Mouse (Mus musculus): ENCODE data around the gene Fam166a. TPM values are rescaled to one million over a fixed set of nuclear protein-coding genes. Genes with fewer than 3 reads are reported as not detected.

Fam166a gene
- total RNA-seq, 2 experiments from 2014 or later = not detected

- no peak for ATAC-seq (replicated peaks; ENCODE audit: low FRiP score, poor library complexity, severe bottlenecking)
Measured at GRCm38 (mm10) chr2:25214444-25214843, 4.1 kb upstream of the Fam166a start, which contains the start of gene Stpg3. Stpg3 (minus strand) TSS chr2:25214637.

DNA sequence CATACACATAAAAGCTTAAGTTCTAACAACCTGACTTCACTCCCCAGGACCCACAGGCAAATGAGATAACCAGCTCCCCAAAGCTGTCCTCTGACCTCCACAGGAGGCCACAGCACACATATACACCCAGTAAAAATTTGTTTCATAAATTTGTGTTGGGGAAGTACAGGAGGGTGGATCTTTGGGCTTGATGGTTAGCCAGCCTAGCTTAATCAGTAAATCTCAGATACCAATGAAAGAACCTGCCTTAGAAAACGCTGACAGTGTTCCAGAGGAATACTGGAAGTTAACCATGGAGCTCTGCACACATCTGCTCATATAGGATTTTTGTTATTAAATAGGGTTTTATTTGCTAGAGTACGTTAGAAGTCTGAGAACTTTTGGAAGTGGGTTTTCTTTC lies 879 bp upstream of the Fam166a start:
- ATAC-seq (replicated peaks; ENCODE audit: low FRiP score, poor library complexity, severe bottlenecking) = no peak

DNA sequence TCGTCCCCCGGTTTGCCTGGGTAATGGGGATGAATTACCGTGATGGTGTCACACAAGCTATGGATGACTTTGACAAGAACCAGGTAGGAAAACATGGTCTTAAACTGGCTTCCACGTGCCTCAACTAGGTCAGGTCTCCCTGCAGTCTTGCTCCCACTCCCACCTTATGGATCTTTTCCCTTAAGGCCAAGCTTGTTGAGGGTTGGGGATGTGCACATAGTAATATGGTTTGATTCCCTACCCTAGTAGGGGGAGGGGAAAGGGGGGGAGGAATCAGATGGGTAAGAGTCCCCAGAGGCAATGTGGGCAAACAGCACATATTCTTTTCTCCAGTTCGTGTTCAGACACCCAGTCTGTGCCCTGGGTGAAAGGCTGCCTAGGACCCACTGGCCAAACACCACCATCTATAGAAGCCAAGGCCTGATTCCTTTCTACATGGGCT lies 2.8 kb downstream of the Fam166a start:
- no peak for ATAC-seq (replicated peaks; ENCODE audit: low FRiP score, poor library complexity, severe bottlenecking)

DNA sequence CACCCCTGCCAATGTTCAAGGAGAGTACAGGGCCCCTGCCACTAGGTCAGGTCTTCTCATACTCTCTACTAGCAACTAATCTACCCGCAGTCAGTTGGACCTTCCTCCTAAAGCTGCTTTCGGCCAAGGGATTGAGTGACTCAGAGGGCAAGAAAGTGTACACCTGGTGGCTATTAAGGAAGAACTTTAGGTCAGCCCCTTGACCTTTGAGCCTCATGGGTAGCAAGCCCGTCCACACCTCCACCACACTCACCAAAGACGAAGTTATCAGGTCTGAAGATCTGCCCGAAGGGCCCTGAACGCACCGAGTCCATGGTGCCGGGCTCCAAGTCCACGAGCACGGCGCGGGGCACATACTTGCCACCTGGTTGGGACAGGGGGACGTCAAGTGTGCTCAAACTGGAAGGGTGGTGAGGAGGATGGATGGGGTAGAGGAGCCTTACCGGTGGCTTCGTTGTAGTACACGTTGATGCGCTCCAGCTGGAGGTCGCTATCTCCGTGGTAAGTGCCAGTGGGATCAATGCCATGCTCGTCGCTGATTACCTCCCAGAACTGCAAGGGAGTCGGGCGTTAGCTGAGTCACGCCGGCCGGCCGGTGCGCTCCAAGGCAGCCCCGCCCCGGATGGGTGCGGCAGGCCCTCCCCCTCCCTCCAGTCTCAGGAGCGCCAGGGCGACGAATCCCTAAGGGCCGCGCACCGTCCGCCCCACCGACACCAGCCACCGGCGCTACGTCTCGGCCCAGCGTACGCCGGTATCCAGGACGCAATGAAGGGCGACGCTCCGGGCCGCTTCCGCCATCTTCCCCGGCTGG lies 5.3 kb downstream of the Fam166a start:
- ATAC-seq (replicated peaks; ENCODE audit: low FRiP score, poor library complexity, severe bottlenecking) = peak; percentile 69

DNA sequence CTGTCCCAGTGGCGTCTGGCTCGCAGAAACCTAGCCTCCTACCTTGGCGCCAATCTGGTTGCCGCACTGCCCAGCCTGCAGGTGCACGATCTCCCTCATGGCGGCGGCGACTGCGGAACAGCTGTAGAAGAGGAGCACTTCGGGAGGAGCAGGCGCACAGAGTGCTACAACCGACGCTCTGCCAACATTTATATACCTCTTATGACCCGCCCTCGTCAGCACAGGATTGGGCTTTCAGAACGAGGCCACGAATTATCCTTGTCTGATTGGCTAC lies 5.9 kb downstream of the Fam166a start, which contains the start of gene Tubb4b:
Gene Tubb4b, minus strand, starts transcription at position 211 of the 274 bp plus-strand sequence.
- ATAC-seq (replicated peaks; ENCODE audit: low FRiP score, poor library complexity, severe bottlenecking) = no peak

- peak; percentile 77 for ATAC-seq (replicated peaks; ENCODE audit: low FRiP score, poor library complexity, severe bottlenecking)
Measured at GRCm38 (mm10) chr2:25224766-25225752, 6.5 kb downstream of the Fam166a start.

DNA sequence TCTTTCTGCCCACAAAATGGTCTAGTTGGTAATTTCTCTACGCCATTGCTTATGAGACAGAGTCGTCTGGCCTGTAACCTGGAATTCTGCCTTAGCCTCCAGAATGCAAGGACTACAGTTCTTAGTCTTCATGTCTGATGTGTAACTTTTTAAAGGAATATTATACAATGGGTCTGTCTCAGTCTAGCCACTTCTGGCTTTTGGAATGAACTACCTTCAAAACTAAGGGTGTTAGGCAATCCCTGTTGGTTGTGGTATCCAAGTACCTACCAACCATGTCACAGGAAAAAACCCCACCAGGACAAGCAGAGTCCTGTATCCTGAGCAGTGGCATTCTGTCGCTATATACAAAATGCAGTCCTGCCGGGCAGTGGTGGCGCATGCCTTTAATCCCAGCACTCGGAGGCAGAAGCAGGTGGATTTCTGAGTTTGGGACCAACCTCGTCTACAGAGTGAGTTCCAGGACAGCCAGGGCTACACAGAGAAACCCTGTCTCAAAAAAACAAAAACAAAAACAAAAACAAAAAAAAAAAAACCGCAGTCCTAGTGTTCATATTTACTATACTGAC lies 7.3 kb downstream of the Fam166a start:
- no peak for ATAC-seq (replicated peaks; ENCODE audit: low FRiP score, poor library complexity, severe bottlenecking)

- ATAC-seq (replicated peaks; ENCODE audit: low FRiP score, poor library complexity, severe bottlenecking) = no peak
Measured at GRCm38 (mm10) chr2:25226864-25227263, 8.3 kb downstream of the Fam166a start.

DNA sequence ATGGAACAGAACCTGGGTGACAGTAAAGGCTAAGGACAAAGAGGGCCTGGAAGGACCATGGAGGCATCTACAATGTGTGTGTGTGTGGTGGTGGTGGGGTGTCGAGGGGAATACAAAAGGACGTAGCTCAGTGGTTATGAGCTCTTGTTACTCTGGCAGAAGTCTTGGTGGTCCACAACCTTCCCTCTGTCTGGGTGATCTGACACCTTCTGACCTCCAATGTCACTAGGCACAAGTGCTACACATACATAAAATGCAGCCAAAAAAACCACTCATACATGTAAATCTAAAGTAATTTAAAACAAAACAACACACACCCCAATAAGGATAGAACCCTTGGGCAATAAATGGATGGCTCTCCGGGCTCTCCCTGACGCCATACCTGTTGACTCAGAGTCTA lies 8.9 kb downstream of the Fam166a start:
- no peak for ATAC-seq (replicated peaks; ENCODE audit: low FRiP score, poor library complexity, severe bottlenecking)

- peak; percentile 46 for ATAC-seq (replicated peaks; ENCODE audit: low FRiP score, poor library complexity, severe bottlenecking)
Measured at GRCm38 (mm10) chr2:25228431-25228889, 9.9 kb downstream of the Fam166a start.

GRCm38 (mm10) chr2:25228995-25229530 lies 10.5 kb downstream of the Fam166a start:
- no peak for ATAC-seq (replicated peaks; ENCODE audit: low FRiP score, poor library complexity, severe bottlenecking)

GRCm38 (mm10) chr2:25229582-25229981 lies 11.0 kb downstream of the Fam166a start:
- no peak for ATAC-seq (replicated peaks; ENCODE audit: low FRiP score, poor library complexity, severe bottlenecking)

DNA sequence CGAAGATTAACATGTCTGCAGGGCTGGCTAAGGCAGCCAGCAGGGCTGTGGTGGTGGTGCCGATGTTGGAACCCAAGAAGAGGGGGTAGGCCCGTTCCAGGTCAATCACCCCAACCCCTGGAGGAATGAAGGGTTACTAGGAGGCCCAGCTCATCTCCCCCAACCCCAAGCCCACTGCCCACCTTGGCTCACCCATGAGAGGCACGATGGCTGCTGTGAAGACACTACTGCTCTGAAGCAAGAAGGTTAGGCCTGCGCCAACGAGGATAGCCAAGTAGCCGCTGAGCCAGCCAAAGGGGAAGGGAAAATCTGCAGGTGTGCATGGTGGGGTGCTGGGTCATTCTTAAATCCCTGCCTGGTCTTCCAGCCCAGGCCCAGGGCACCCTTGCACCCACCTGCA lies 12.0 kb downstream of the Fam166a start:
- ATAC-seq (replicated peaks; ENCODE audit: low FRiP score, poor library complexity, severe bottlenecking) = no peak

DNA sequence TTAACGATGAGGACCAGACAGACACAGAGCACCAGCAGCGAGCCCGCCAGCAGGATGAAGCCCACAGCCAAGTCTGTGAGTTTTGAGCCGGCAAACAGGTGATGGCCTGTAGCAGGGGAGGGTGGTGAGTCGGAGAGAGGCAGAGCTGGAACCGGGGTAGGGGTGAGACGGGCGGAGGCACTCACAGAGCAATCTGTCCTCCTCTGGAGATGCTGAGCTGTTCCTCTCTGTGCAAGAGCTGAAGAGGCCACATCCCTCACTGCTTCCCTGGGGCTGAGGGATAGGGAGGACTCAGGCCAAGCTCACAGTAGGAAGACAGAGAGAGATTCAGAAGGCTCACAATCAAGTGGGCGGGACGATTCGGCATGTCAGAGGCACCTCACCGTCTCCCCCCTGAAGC lies 12.5 kb downstream of the Fam166a start:
- no peak for ATAC-seq (replicated peaks; ENCODE audit: low FRiP score, poor library complexity, severe bottlenecking)

DNA sequence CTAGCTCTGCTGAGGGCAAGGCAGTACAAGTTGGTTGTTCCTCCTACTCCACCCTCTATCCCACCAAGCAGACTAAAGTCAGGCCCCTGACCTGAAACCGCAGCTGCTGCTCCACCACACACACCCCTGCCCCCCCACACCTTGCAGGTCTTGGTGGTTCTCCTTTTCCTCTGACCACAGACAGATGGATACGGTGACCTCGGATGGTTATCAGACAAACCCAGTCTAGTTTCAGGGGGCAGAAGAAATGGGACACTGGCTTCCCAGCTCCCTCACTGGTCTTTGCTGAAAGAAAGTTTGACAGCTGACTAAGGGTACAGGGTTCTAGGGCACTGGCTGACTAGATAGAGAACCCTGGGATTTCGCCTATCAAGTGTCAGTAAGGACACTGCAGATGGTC lies 14.9 kb downstream of the Fam166a start:
- ATAC-seq (replicated peaks; ENCODE audit: low FRiP score, poor library complexity, severe bottlenecking) = no peak

GRCm38 (mm10) chr2:25234050-25234449 lies 15.5 kb downstream of the Fam166a start, which contains the start of gene Slc34a3:
Slc34a3 (minus strand) TSS chr2:25234364.
- no peak for ATAC-seq (replicated peaks; ENCODE audit: low FRiP score, poor library complexity, severe bottlenecking)

GRCm38 (mm10) chr2:25234551-25235220 lies 16.1 kb downstream of the Fam166a start:
- ATAC-seq (replicated peaks; ENCODE audit: low FRiP score, poor library complexity, severe bottlenecking) = no peak

- ATAC-seq (replicated peaks; ENCODE audit: low FRiP score, poor library complexity, severe bottlenecking) = no peak
Measured at GRCm38 (mm10) chr2:25236614-25237013, 18.1 kb downstream of the Fam166a start, which contains the start of gene Rnf224. Rnf224 (minus strand) TSS chr2:25236787.

DNA sequence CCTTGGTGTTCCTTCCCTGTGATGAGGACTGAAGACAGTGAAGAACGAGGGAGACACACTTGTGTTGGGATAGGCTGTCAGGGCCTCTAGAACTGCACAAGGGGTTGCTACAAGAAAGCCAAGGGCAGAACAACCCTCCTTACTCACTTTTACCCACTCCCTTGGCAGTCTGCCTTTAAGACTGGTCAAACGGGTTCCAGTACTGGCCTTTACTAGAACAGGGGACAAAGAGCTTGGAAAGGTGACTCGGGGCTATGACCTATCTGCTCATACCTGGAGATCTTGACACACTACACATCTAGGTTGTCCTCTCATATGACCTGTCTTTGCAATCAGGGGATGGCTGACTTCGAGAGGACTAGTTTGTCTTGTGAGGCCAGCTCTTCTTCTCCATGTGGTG lies 19.0 kb downstream of the Fam166a start:
- ATAC-seq (replicated peaks; ENCODE audit: low FRiP score, poor library complexity, severe bottlenecking) = no peak
